Mouse (Mus musculus): ENCODE results near the gene Fam83d. TPM values are rescaled to one million over a fixed set of nuclear protein-coding genes. Genes with fewer than 3 reads are reported as not detected.

Fam83d gene
- polyA plus RNA-seq, 1 experiment, result 6.7 TPM

DNA sequence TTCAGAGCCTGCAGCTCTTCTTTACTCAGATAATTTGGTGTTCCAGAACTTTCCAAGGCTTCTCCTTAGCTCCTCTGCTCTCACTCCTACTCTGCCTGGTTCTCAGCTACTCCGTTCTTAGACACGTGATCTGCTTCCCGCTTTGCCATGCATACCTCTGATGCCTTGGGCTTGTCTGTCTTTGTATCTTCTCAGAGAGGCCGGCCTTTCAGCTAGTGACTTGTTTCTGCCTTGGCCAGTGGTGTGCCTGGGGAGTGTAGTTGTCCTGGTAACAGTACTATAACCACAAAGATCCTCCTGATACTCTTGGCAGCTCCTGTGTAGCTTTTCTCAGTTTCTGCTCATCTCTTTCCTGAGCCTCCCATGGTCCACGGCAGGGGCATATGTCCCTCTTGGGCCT lies 65.3 kb downstream of the Fam83d start:
- TF ChIP-seq CTCF (IDR thresholded peaks at IDR 0.05; ENCODE audit: insufficient read depth, low read length) (no peak), POLR2A (IDR thresholded peaks at IDR 0.05; ENCODE audit: borderline replicate concordance, extremely low read depth, low read depth, low read length) (no peak)
- no peaks in the 10 kb centered on the region for H3K4me1 ChIP-seq (ENCODE audit: control insufficient read depth, insufficient read depth, low read length)
- no peak overlapping the region for H3K4me3 ChIP-seq (replicated peaks; ENCODE audit: extremely low read depth, low read depth, low read length)
- no peak for DNase-seq
- 75% methylated on average over 5 of the region's 5 CpGs for WGBS

DNA sequence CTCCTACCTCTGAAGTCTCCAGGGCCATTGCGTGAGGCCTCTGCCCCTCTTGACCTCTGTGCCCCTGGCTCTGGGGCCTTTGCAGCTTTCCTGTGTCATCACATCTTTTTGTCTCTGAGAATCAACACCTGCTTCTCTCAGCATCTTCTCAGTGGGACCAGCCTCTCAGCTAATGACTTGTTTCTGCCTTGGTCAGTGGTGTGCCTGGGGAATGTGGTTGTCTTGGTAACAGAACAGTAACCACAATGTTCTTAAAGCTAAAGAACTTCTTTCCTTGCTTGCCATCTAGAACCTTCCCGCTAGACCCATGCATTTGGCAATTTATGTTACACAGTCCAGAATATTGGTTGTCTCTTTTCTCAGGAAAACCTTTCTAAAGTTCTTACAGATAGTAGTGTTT lies 65.8 kb downstream of the Fam83d start:
- WGBS, result 76% methylated on average over 2 of the region's 2 CpGs
- TF ChIP-seq CTCF (IDR thresholded peaks at IDR 0.05; ENCODE audit: insufficient read depth, low read length) (no peak), POLR2A (IDR thresholded peaks at IDR 0.05; ENCODE audit: borderline replicate concordance, extremely low read depth, low read depth, low read length) (no peak)
- no peaks in the 10 kb centered on the region for H3K4me1 ChIP-seq (ENCODE audit: control insufficient read depth, insufficient read depth, low read length)
- no peak for DNase-seq
- no peak overlapping the region for H3K4me3 ChIP-seq (replicated peaks; ENCODE audit: extremely low read depth, low read depth, low read length)

Other genes starting within 250 kb of the Fam83d start
- gene Slc32a1, start 157.3 kb upstream of the Fam83d start, polyA plus RNA-seq (2012; rRNA removed), result not detected in 2 replicates
- gene Actr5, start 143.2 kb upstream of the Fam83d start, polyA plus RNA-seq (2012; rRNA removed), result 8.1 and 9.0 TPM in 2 replicates
- gene Ppp1r16b, start 102.7 kb upstream of the Fam83d start, polyA plus RNA-seq (2012; rRNA removed), result 31.6 and 43.5 TPM in 2 replicates
- 11.9 and 16.8 TPM in 2 replicates for gene Dhx35, start 26.7 kb downstream of the Fam83d start, polyA plus RNA-seq (2012; rRNA removed)